Mouse (Mus musculus) stomach, embryonic 14.5 days (tissue): Measurements from ENCODE around the gene Lmo4. TPM values are rescaled to one million over a fixed set of nuclear protein-coding genes. Genes with fewer than 3 reads are reported as not detected.

Source experiments
- ATAC-seq: fragments of 200-750 bp; cut with Nextera tagmentation; 2 replicates; pipeline ENCODE4 v1.8.0; 2017; ENCODE audit warnings: low read depth, moderate TSS enrichment; ENCODE audit not compliant: insufficient number of reproducible peaks, insufficient read depth, low FRiP score
- H3K27ac ChIP-seq: fragments of 300-500 bp; sonication (generic); 2 replicates; pipeline ENCODE4 v1.5.1; 2014; ENCODE audit warnings: mild to moderate bottlenecking, low read length, moderate library complexity, mixed read lengths
- H3K27me3 ChIP-seq: fragments of 300-500 bp; sonication (generic); 2 replicates; pipeline ENCODE4 v1.6.1; 2014; ENCODE audit warnings: low read length, control low read depth, mixed read lengths; ENCODE audit not compliant: control insufficient read depth, insufficient read depth
- H3K36me3 ChIP-seq: fragments of 300-500 bp; sonication (generic); 2 replicates; pipeline ENCODE4 v1.6.1; 2014; ENCODE audit warnings: mild to moderate bottlenecking, control low read depth, low read length, moderate library complexity, mixed read lengths; ENCODE audit not compliant: control insufficient read depth, insufficient read depth
- H3K4me1 ChIP-seq: fragments of 300-500 bp; sonication (generic); 2 replicates; pipeline ENCODE4 v1.6.1; 2014; ENCODE audit warnings: low read length, control low read depth, mixed read lengths; ENCODE audit not compliant: control insufficient read depth, insufficient read depth
- H3K4me2 ChIP-seq: fragments of 300-500 bp; sonication (generic); replicated peaks from 2 replicates; pipeline ENCODE4 v1.6.1; 2014; ENCODE audit warnings: low read depth, low read length, control low read depth
- H3K4me3 ChIP-seq: fragments of 300-500 bp; sonication (generic); 2 replicates; pipeline ENCODE4 v1.5.1; 2014; ENCODE audit warnings: low read depth, low read length, control low read depth
- H3K9ac ChIP-seq: fragments of 300-500 bp; sonication (generic); replicated peaks from 2 replicates; pipeline ENCODE4 v1.6.1; 2014; ENCODE audit warnings: low read depth, mild to moderate bottlenecking, control low read depth, low read length, moderate library complexity, mixed read lengths
- H3K9me3 ChIP-seq: fragments of 300-500 bp; sonication (generic); 2 replicates; pipeline ENCODE4 v1.6.1; 2016; ENCODE audit warnings: low read depth, low read length, control low read depth; ENCODE audit not compliant: control insufficient read depth
- WGBS: fragments of 180-500 bp; shearing (Covaris S2); extraction: QIAGEN DNeasy Blood & Tissue Kit; methylation state at CpG from one replicate; pipeline ENCODE4 v1.1.7; 2014; 5-methylcytosine and 5-hydroxymethylcytosine counted together
- polyA plus RNA-seq: library from polyadenylated mRNA; unstranded; fragments of >200 nt; fragmentation: Nextera tagmentation; extraction: Ambion mirVana; gene quantifications from 2 replicates; pipeline ENCODE4 v1.2.1, GENCODE M21; 2014

Lmo4 gene
- 95.2 and 95.4 TPM in 2 replicates for polyA plus RNA-seq

- peak within 1 kb of the TSS; percentile 98 for H3K9ac ChIP-seq
- peaks cover 13% of the 10 kb centered on the region for H3K4me1 ChIP-seq
- no peaks in the 10 kb centered on the region for H3K27me3 ChIP-seq
- peak within 1 kb of the TSS; percentile 84 for H3K4me2 ChIP-seq
- whole genome bisulfite sequencing = 1% methylated on average over 62 of the region's 76 CpGs
- peak within 1 kb of the TSS; percentile 99 for H3K27ac ChIP-seq
- H3K36me3 ChIP-seq = peaks cover 4% of the 10 kb centered on the region; the same call in 1 of the 2 replicates
- peak within 1 kb of the TSS; percentile 94 for H3K4me3 ChIP-seq
- ATAC-seq = peak; percentile 64
- H3K9me3 ChIP-seq = no peaks in the 10 kb centered on the region
Measured at GRCm38 (mm10) chr3:144204413-144205311, at the start of gene Lmo4. Lmo4 (minus strand) TSS chr3:144205220.

GRCm38 (mm10) chr3:144254281-144254680 is 49.3 kb upstream of the Lmo4 start:
- no peak for ATAC-seq
- Histone ChIP-seq H3K4me3 (no peak overlapping the region), H3K27ac (no peak overlapping the region), H3K36me3 (no peaks in the 10 kb centered on the region), H3K27me3 (no peaks in the 10 kb centered on the region), H3K4me1 (no peaks in the 10 kb centered on the region), H3K4me2 (no peak overlapping the region), H3K9me3 (no peaks in the 10 kb centered on the region), H3K9ac (no peak overlapping the region)
- 79% methylated on average over 5 of the region's 5 CpGs for WGBS

GRCm38 (mm10) chr3:144253018-144253417 is 48.0 kb upstream of the Lmo4 start:
- no peak overlapping the region for H3K4me2 ChIP-seq
- H3K36me3 ChIP-seq = no peaks in the 10 kb centered on the region
- no peaks in the 10 kb centered on the region for H3K27me3 ChIP-seq
- H3K27ac ChIP-seq = no peak overlapping the region
- no peak for ATAC-seq
- no peak overlapping the region for H3K4me3 ChIP-seq
- WGBS = 53% methylated on average over 6 of the region's 6 CpGs
- no peaks in the 10 kb centered on the region for H3K4me1 ChIP-seq
- no peaks in the 10 kb centered on the region for H3K9me3 ChIP-seq
- no peak overlapping the region for H3K9ac ChIP-seq

- Histone ChIP-seq H3K27ac (no peak overlapping the region), H3K27me3 (no peaks in the 10 kb centered on the region), H3K9me3 (no peaks in the 10 kb centered on the region), H3K4me3 (no peak overlapping the region), H3K4me1 (no peaks in the 10 kb centered on the region), H3K36me3 (no peaks in the 10 kb centered on the region), H3K4me2 (no peak overlapping the region), H3K9ac (no peak overlapping the region)
- WGBS = 87% methylated on average over 4 of the region's 4 CpGs
- ATAC-seq = no peak
Measured at GRCm38 (mm10) chr3:144252109-144252508, 47.1 kb upstream of the Lmo4 start.

- Histone ChIP-seq H3K27ac (no peak overlapping the region), H3K4me3 (no peak overlapping the region), H3K9me3 (no peaks in the 10 kb centered on the region), H3K9ac (no peak overlapping the region), H3K27me3 (no peaks in the 10 kb centered on the region), H3K36me3 (no peaks in the 10 kb centered on the region), H3K4me2 (no peak overlapping the region), H3K4me1 (no peaks in the 10 kb centered on the region)
- no peak for ATAC-seq
- 30% methylated on average over 15 of the region's 15 CpGs for WGBS
Measured at GRCm38 (mm10) chr3:144242025-144242673, 37.1 kb upstream of the Lmo4 start.

- no peak overlapping the region for H3K4me3 ChIP-seq
- no peaks in the 10 kb centered on the region for H3K36me3 ChIP-seq
- H3K4me2 ChIP-seq = no peak overlapping the region
- H3K9ac ChIP-seq = no peak overlapping the region
- 86% methylated on average over 3 of the region's 3 CpGs for WGBS
- no peaks in the 10 kb centered on the region for H3K9me3 ChIP-seq
- no peak for ATAC-seq
- H3K4me1 ChIP-seq = no peaks in the 10 kb centered on the region
- no peaks in the 10 kb centered on the region for H3K27me3 ChIP-seq
- H3K27ac ChIP-seq = no peak overlapping the region
Measured at GRCm38 (mm10) chr3:144241161-144241560, 36.1 kb upstream of the Lmo4 start.

- Histone ChIP-seq H3K27me3 (no peaks in the 10 kb centered on the region), H3K27ac (no peak overlapping the region), H3K9me3 (no peaks in the 10 kb centered on the region), H3K36me3 (no peaks in the 10 kb centered on the region), H3K4me2 (no peak overlapping the region), H3K9ac (no peak overlapping the region), H3K4me1 (no peaks in the 10 kb centered on the region), H3K4me3 (no peak overlapping the region)
- WGBS = 95% methylated on average over 11 of the region's 11 CpGs
- no peak for ATAC-seq
Measured at GRCm38 (mm10) chr3:144238482-144238881, 33.5 kb upstream of the Lmo4 start.

GRCm38 (mm10) chr3:144232347-144233008 is 27.5 kb upstream of the Lmo4 start:
- H3K27ac ChIP-seq = no peak overlapping the region
- H3K4me3 ChIP-seq = no peak overlapping the region
- no peak overlapping the region for H3K9ac ChIP-seq
- H3K4me1 ChIP-seq = no peaks in the 10 kb centered on the region
- WGBS = 83% methylated on average over 11 of the region's 11 CpGs
- no peak for ATAC-seq
- H3K27me3 ChIP-seq = no peaks in the 10 kb centered on the region
- no peaks in the 10 kb centered on the region for H3K9me3 ChIP-seq
- H3K4me2 ChIP-seq = no peak overlapping the region
- H3K36me3 ChIP-seq = no peaks in the 10 kb centered on the region
